Mouse (Mus musculus): Measurements from ENCODE around the gene Map3k12.

Gene Map3k12

DNA sequence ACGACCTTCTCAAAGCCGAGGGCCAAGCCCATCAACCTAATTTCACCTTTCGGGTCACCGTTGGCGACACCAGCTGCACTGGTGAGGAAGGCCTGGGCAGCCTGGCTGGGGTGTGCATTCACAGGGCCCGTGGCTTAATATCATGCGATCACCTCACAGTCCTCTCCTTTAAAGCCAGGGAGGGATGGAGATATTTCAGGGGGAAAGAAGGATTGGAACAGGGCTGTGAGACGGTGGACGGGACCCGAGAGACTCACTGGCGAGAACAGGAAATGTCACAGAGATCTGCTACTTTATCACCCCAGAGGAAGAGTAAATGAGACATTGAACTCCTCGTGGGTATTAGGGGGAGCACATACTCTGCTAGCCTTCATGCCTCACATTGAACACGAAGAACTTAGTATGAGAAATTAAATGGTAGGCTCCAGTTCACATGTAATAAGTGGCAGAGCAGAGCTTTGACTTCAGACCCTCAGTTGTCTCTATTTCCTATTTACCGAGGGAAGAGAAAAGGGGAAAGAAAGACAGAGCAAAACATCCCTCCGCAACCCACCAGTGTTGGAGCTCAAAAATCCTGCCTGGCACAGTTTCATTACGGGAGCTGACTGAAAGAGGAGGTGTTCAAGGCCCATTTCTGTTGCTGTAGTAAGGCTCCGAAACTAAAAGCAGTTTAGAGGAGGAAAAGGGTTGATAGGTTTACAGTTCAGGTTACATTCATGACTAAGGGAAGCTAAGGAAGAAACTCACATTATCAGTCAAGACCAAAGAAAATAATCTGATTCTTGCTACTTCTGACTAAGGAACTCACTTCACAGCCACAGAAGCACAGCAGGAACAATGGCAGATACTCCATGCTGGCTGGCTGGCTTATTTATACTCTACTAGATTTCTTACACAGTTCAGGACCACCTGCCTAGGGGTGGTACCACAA, 2.6 kb upstream of the Map3k12 start:
- DNase-seq = no peak

DNA sequence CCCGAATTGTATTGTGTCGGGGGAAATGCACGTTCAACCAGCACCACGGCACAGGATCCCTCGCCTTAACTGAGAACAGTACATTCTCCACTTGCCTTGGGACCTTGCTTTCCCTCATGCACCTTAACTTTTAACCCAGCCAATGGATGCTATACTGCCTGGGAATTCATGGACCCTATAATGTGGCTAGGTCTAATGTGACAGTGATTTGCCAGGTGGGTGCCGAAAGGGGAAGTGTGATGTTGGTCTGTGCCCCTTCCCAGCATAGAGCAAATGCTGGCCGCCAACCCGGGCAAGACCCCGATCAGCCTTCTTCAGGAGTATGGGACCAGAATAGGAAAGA, 2.0 kb upstream of the Map3k12 start:
- no peak for DNase-seq

DNA sequence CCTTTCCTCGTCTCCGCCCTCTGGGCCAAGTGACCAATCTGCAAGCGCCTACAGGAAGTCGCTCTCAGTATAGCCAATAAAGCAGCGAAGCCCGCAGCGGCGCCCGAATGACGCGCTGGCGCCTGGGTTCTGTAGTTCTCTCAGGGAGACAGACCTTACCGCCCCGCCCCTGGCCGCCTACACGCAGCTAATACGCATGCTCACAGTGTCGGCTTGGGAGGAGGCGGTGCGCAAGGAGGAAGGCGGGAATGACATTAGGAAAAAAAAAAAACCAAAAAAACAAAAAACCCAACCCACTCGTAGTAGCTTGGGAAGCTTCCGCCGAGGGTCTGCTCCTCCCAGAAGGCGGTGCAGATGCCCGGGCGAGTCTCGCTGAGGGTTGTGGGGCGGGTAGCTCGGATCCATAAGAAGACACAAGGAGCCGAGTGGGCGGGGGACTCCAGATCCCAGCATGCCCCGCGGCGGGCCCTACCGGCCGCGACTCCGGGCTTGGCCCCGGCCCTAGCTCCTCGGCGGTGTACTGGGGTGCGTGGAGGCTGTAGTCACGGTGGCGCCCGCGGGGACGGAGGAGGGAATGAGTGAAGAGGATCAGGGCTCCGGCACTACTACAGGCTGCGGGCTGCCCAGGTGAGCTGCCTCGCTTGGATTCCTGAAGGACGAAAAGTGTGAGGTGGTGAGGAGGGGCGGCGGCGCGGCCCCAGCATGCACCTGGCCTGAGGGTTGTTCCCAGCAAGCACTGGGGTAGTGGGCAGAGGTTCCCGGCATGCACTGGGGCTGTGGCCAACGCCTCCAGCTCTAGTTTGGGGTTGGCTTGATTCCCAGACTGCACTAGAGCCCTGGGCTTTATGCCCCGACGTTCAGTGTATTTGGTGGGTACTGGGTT, 1.4 kb upstream of the Map3k12 start, which contains the start of gene Tarbp2:
TSS of gene Tarbp2 (plus strand) at position 217 of the 883 bp plus-strand sequence.
- peak; percentile 100 for DNase-seq

DNA sequence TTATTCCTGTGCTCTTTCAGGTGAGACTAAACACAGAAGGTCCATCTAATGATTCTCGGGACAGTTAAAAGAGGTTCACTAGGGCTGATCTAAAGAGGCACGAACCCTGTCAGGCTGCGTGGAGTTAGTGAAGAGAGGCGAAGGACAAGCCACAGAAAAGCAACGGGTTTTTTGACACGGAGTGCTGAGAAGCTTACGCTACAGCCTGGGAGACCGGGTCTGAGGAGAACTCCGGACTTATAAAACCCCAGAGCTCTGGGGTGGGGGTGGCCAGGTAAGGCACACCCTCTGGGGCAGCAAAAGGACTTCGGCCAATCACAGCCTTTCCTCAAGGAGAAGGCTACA, 739 bp upstream of the Map3k12 start:
- no peak for DNase-seq

DNA sequence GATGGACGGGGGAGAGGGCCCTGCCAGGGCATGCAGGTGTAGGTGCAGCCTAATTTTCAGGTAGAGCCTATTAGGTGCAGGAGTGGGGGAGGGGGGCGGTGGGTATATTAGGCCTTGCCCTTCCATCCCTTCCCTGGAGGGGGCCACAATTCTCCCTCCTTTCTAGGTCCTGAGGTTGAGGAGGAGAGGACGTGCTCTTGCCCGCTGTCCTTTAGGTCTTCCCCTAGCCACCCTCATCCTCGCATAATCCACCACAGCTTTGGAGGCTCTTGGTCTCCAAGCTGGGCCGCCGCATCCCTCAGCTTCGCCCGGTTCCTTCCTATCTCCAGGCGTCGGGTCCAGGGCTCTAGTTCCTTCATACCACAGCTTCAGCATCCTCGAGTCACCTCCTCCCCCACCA, 571 bp downstream of the Map3k12 start:
- no peak for DNase-seq

DNA sequence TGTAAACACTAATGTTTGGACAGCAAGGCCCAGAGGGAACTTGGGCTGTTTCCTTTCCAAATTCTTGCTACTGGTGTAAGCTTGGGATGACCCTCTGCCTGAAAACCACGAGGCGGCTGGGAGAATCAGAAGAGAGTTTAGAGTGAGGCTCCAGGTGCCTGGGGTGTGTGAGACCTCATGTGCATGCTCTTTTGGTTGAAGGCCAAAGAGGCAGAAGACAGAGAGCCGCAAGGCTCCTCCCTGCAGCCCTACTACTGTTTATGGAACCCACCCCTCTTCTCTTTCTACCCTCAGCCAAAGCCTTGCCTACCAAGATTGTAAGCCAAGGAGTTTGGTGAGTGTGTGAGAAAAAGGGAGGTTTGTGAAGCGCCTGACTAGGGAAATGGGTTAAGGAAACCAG, 1.1 kb downstream of the Map3k12 start:
- no peak for DNase-seq

DNA sequence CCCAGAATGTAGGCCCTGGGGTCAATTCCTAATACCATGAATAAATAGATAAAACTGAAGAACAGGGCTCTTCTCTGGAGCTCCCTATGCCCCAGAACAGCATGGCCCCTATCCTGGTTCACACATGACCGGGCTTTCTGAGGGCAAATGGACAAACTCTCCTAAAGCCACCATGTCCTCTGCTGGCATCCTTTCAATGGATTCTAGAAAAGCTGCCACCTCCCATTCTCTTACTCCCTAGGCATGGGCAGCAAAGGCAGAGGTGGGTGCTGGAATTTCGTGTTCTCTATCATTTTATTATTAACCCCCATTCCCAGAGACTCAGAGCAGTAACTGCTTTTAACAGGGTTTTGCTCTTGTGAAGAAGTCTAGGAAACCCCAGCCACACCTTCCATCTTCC, 1.6 kb downstream of the Map3k12 start:
- no peak for DNase-seq

DNA sequence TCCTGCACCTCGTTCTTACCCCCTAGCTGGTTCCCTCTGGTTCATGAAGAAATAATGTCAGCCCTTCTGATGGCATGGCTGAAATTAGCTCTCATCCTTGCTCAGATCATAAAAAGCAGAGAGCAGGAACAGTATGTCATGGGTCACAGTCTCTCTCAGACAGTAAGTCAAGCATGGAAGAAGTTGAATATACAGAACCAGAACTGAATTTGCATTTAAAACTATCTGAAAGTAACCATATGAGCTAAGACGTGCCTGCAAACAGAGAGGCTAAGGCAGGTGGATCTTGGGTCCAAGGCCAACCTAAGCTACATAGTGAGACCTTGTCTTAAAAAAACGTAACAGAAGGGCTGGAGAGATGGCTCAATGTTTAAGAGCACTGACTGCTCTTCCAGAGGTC, 3.9 kb downstream of the Map3k12 start:
- DNase-seq = no peak

DNA sequence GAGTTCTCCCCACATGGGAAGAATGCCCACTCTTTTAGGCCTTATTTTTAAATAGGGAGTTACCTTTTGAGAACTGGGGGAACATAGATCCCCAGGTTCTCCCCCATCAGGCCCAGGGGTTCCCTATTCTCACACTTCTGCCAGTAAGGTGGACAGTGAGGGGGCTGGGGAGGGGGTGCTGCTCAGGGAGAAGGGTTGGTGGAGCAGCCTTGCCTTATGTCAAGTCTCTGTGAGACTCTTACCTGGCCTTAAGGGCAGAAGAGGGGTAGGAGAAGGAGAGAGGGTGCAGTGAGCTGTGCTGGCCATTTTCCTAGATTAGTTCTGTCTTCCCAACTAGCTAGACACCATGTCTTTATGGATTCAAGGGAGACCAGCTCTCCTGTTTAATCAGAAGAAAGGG, 4.4 kb downstream of the Map3k12 start:
- no peak for DNase-seq

DNA sequence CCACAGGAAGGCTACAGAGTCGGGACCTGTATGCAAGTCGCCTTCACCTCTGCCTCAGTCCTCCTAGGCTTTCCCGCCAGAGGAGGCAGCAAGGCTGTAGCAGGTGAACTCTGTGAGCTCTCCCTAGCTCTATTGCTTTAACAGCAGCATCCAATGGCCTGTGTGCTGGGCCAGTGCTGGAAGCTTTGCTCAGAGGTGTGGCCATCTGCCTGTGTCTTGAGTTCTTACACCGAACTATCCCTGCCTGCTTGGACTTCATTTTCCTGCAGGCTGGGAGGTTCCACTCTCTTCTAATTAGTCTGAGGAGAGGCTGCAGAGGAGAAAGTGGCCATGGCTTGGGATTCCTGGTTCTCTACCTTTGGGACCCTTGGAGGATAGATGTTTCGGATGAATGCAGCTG, 4.9 kb downstream of the Map3k12 start:
- DNase-seq = no peak

DNA sequence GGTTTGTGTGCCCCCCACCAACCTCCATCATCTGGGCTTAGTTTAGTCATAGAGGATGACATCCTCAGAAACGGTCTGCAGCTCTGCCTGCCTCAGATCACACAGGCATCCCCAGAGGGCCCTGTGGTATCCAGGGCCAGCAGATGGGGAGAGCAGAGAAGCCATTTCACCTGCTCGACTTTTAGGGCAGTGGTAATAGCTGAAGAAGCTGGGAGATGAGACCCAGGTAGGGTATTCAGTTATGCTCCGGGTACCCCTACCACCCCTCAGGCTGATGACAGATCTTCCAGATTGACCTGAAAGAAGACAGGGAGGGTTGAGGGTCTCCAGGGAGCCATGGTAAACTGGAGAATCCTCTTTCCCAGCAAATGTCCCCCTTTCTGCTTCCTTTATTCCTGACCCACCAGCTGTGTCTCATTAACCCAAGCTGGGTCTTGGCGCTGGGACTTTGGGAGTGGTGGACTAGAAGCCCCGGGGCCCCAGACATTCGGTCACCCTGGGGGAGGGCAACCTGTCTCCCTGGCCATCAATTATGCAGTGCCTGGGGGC, 5.5 kb downstream of the Map3k12 start:
- no peak for DNase-seq

DNA sequence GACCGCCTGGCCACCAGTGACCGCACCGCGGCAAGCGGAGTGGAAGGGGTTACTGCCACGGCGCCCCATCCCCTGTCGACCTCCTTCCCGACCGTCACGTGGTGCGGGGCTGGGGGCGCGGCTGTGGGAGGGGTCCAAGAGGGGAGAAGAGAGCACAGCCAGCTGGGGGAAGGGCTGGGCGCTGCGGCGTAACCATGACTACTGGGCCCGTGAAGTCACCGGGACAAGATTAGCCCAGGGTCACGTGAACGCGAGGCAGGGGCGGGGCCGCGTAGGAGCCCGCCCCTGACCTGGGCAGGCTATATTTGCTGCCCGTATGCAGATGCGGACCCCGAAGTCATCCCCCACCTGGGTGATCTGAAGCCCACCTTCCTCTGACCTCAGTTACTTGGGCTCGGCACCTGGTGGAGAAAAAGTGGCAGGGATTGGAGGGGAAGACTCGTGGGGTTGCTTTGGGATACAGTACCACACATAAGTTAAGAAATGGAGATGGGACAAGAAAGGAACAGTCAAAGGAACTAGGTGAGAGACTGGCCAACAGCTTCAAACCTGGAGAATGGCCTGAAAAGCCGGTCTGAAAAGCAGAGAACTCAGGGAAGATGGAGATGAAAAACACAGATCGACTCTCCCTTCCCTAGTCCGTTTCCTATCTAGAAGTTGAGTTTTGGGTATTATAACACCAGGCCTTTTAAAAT, 6.1 kb downstream of the Map3k12 start:
- peak; percentile 92 for DNase-seq

DNA sequence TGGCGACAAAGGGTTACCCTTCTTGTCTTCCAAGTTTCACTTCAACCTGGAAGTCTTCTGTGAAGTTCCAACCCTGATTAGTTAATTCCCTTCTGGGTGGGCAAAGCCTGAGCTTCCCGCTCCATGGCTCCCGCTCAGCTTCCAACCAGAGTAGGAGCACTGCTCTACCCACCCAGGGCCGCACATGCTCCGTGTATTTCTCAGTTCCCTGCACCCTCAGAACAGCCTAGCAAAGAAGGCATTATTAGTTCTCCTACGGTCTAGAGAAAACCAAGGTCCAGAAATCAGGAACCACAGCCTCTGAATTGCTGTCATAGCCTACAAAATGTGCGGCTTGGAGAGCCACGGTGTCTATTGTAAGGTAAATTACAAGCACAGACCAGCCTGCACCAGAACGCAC, 6.8 kb downstream of the Map3k12 start:
- DNase-seq = no peak

DNA sequence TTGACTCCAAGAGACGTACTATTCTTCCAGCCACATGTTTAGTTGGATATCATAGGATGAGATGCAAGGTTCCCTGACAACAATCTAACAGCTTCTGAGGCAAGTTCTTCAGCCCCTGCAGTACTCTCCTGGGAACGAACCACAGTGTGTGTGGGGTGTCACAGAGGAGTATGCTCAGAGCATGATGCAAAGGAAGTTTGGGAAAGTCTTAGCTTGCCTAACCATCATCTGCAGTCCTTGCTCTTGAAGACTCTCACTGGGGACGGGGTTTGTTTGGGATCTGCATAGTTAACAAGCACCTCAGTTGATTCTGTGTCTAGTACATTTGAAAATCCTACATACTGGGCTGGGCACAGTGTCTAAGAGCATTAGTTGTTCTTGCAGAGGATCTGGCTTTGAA, 8.5 kb downstream of the Map3k12 start:
- DNase-seq = no peak

DNA sequence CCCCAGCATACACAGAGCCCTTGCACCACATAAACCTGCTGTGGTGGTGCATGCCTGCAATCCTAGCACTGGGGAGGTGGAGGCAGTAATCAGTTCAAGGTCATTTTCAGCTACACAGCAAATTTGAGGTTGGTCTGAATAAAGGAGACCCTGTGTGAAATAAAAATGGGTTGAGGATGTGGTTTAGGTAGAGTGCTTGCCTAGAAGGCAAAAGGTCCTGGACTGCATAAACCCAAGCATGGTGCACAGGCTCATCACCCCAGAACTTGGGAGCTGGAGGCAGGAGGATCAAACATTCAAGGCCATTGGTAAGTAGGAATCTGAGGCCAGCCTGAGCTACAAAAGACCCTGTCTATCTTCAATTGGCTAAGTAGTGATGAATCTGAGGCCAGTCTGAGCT, 9.3 kb downstream of the Map3k12 start:
- DNase-seq = no peak

DNA sequence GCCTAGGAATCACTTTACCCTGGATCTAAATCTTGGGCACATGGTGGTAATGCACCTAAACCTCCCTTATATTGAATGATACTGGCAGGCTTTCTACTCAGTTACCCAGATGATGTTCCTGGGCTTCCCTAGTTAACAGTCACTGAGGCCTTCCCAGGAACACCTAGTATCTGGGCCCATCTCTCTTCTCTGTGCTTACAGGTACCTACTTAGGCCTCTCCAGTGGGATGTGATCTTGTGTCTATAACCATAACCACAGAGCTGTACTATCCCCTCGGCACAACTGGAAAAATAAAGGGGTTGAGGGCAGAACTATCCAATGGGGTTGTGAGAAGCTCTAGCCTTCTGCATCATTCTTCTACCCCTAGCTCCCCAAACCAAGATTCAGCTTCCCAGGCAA, 10.0 kb downstream of the Map3k12 start:
- no peak for DNase-seq

DNA sequence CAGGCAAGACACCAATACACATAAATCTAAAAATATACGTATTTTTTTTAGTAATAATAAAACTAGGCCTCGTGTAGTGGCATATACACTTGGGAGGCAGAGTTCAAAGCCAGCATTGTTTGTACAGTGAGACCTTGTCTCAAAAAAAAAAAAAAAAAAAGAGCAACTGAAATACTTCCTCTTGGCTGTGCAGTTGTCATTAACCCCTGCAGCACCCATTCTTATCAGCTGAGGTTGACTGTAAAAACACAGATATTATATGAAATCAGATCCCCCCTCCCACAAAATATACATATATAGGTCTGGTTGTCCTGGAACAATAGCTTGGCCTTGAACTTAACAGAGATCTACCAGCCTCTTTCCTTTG, 10.4 kb downstream of the Map3k12 start:
- DNase-seq = no peak

DNA sequence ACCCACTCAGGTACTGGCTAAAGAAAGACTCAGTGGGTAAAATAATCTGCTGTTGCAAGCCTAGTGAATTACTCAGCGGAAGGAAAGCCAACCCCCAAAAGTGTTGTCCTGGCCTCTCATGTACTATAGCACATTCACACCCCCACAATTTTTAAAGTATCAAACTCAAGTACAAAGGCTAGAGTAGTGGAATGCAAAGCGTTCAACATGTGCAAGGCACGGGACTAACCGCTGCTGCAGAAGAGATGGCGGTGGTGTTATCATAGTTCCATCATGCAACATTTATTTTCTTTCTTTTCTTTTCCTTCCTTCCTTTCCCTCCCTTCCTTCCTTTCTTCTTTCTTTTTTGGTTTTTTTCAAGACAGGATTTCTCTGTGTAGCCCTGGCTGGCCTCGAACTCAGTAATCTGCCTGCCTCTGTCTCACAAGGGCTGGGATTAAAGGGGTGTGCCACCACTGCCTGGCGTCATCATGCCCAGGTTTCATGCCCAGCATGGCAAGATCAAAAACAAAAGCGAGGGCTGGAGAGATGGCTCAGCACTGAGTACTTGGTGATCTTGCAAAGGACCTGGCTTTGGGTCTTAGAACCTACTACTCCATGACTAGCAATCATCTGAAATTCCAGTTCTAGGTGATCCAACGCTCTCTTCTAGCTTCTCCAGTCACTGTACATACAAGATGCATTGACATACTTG, 10.9 kb downstream of the Map3k12 start:
- DNase-seq = no peak

DNA sequence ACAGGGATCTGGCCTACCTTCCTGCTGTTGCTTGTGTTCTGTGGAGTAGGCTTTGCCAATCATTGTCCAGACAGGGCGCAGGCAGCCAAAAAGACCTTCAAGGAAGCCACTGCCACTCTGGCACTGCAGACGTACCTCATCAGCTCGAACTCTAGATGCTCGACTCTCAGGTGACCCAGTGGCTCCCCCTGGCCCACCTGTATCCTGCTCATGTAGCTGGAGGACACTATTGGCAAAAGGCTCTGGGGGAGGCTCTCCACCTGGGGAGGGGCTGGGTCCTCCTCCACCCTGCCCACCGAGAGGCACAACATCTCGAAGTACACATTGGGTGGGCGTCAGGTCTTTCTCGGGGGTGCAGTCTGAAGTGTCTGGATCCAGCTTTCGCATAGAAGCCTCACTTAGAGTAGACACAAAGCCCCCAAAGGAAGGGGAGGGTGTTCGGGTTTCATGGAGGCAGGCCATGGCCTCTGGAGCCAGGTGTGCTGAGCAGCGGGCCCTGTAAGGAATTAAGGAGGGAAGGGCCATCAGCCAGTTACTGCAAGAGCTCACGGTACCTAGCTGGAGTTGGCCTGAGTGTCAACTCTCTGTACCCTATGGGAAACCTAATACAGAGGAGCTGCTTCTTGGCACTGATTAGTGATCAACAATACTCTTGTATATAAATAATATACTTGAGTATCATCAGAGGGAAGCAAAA, 11.6 kb downstream of the Map3k12 start:
- DNase-seq = no peak

DNA sequence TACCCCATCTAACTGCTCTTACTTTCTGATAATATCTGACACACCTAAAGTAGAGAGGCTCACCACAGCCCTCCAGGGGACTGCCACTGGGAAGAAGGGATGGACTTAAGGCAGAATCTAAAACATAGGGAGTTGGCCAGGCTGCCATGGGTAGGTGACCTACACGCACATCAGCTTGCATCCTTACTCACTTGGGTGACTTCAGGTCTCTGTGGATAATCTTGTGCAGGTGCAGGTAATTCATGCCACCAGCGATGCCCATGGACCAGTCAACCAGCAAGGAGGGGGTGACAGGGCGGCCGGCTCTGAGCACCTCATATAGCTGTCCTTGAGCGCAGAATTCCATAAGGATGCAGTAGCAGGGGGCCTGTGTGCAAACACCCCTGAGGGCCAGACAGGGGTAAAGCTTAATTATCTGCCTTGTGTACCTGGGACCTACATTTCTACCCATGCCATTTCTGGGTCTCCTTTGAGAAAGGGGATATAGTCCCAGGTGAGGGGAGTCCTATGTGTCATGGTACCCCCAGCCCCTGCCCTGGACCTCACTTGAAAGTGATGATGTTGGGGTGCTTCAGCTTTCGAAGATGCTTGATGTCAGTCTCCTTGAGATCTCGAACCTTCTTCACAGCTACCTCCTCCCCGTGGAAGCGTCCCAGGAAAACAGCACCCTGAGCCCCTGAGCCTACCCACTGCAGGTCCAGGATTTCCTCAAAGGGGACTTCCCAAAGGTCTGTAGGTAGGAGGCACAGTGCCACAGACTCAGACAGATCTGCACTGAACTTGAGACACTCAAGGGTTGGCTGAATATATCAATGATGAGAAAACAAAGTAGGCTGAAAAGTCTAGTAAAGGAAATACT, 12.7 kb downstream of the Map3k12 start:
- no peak for DNase-seq

DNA sequence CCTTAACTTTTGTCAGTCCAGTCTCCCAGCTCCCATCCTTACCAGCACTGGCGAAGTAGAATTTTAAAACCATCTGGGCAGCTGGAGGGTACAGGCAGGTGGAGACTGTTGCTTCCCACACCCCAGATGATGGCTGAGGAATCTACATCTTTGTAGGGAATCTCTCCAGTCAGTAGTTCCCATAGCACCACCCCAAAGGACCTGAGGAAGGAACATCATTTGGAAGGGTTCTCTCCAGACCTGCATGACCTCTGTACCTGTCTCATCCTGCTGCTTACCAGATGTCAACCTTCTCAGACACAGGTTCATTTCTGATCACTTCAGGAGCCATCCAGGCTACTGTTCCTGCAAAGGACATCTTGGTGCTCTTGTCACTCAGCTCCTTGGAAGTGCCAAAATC, 13.4 kb downstream of the Map3k12 start, which contains the start of gene Gm10337:
TSS of gene Gm10337 (plus strand) at position 276 of the 400 bp plus-strand sequence.
- DNase-seq = no peak

All from layer of hippocampus, adult 9-11 months (tissue).